Mouse (Mus musculus) kidney, adult 18-20 months (tissue): ENCODE measurements around the gene Lmntd1.

ENCODE experiments used
- DNase-seq: peaks from one replicate; pipeline ENCODE4 v3.0.0; 2021

The Lmntd1 gene

DNA sequence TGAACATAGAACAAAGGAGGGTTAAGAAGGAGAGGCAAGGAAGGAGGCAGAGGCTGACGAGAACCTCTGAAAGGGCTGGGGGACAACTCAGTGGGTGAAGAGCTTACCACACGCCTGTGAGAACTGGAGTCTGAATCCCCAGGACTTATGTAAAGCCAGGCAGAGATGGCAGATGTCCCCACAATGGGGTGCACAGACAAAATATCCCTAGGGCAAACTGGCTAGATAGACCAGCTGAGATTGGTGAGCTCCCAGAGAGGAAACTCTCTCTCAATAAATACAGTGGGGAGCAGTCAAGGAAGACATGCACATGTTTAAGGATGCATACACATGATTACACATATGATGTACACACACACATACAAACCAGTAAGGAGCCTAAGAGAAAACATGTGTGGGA is 10.0 kb downstream of the Lmntd1 start:
- DNase-seq, result no peak

DNA sequence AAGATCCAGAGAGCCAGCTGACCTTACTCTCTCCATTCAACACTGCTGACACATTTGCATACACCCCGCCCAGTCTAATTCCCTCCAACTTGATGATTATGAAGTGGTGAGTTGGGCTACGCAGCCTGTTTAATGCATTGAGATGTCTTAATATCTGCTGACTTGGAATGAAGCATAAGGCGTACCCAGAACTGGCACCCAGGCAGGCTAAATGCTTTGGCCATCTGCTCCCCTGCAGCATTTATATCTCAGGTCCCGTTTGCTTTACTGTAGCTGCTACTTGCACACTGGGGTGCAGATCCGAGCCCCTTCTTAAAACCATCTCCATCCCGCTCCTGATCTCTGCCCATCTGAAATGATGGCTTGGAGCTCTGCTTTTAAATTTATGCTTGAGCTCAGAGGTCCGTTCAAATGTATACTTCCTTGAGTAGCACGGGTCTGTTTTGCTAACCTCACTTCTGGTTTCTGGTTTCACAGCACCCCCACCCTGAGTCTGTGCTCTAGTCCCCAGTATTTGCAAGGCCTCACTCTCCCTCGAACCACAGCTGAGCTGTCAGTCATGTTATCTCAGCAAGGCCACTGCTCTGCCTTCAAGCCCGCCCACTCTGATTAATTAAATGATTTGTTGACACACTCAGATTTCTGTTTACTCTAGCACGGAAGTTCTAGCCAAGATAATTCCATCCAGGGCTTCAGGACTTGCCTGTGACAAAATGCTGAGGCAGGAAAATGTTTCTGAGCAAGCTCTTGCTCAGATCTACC is 15.1 kb downstream of the Lmntd1 start:
- no peak for DNase-seq

DNA sequence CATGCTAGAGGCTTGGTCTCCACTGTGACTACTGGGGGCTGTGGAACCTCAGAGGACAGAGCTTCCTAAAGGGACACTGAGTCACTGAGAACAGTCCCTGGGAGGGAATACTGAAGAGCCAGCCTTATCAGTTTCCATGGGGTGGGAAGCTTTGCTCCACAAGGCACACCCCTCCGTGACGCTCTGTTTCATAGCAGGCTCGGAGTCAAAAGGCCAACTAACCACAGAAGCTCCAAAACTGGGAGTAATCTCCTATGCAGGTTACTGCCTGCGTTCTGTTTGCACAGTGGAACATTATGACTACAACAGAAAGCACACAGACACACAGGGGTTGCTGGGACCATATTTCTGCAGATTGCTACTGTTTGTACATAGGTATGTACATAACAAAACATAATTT is 18.2 kb downstream of the Lmntd1 start:
- DNase-seq, result no peak

GRCm38 (mm10) chr6:145593991-145594390 is 20.1 kb downstream of the Lmntd1 start:
- no peak for DNase-seq

DNA sequence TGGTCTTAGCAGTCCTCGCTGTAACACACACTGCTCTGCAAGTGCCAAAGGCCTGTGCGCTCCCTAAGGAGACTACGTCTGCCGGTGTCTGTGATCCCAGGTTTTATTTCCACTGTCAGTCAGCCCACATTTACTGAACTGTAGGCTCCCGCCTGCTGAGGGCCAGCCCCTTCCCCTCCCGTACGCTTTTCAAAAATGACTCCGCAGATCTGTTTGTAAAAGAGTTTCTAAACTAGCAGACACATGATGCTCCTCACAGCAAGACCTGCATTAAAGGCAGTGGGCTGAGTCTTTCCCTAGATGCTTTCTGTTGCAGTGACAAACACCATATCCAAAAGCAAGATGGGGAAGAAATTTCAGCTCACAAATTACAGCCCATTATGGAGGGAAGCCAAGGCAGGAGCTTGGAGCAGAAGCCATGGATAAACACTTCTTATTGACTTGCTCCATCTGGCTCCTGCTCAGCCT is 21.6 kb downstream of the Lmntd1 start:
- no peak for DNase-seq

DNA sequence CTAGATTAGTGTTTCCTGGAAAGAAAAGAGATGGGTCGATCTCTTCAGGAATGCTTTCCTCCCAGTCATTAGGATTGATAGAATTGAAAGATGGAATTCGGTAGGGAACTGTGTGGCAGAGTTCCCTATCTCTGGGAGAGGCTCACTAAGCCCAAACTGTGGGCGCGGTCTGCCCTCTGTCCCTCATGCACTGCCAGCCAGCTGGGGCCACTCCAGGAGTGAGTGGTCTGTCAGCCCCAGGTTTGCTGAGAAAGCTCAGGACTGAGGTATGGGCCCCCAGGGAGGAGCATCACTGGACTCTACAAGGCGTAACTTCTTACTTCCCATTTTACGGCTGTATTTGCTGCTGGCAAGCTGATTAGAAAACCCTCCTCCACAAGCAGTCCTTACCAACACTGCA is 22.1 kb downstream of the Lmntd1 start:
- no peak for DNase-seq

DNA sequence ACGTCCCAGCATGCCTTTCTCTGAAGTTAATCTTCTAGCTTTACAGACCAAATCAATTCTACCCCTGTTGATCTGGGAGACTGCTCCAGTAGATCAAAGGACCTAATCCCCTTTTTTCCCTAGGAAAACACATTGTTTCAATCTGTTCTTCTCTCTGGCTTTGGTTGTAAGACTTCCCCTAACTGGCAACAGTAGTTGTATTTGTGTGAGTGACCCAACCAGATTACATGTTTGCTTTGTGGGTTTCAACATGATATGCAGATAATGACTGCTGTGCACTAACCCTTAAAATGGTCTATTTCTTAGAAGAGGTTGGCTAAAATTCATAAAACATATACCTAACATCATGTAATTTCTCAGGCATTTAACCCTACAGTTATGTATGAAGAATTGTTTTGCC is 22.5 kb downstream of the Lmntd1 start:
- no peak for DNase-seq

DNA sequence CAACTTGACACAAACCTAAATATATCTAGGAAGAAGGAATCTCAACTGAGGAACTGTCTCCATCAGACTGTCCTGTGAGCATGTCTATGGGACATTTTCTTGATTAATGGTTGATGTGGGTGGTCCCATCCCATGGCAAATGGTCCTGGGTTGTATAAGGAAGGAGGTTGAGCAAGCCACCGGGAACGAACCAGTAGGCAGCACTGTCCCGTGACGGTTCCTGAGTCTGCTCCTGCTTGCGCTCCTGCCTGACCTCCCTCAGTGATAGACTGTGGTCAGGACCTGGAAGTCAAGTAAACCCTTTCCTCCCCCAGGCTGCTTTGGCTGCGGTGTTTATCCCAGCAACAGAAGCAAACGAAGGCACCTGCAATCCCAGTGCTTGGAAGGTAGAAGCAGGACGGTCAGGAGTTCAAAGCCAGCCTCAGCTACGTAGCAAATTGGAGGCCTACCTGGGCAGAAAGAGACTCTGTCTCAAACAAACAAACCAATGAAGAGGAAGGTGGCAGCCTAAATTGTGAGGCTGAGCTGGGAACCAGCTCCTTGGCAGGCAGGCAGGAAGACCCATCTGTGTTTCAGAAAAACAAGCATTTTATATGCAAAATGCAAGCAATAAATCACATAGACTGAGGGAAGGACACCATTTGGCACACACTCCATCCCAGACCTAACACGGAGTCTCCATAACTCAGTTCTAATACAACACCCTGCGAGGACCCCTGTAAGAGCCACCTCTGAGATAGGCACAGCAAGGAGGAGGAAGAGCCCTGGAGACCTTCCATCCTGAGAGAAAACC is 23.4 kb downstream of the Lmntd1 start:
- no peak for DNase-seq

- no peak for DNase-seq
Measured at GRCm38 (mm10) chr6:145585052-145585973, 28.8 kb downstream of the Lmntd1 start.

- DNase-seq, result no peak
Measured at GRCm38 (mm10) chr6:145581366-145582170, 32.6 kb downstream of the Lmntd1 start.

GRCm38 (mm10) chr6:145579761-145580160 is 34.4 kb downstream of the Lmntd1 start:
- DNase-seq, result no peak

GRCm38 (mm10) chr6:145578457-145579185 is 35.5 kb downstream of the Lmntd1 start:
- DNase-seq, result peak; percentile 44

DNA sequence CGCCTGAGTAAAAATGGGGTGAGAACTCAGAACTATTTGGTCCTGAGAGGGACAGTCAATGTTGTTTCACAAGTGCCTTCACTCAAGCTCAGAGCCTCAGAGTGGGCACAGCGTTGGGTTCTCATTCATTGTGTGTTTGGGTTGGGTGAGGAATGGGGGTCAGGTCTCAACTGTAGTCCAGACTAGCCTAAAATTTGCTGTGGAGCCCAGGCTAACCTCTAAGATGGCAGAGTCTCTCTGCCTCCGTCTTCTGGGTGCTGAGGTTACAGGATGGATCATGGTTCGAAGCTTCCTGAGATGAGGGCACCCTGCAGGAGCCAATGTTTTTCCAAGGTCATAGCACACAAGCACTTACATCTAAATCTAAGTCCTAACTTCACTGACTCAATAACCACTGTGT is 37.4 kb downstream of the Lmntd1 start:
- DNase-seq, result no peak

GRCm38 (mm10) chr6:145573250-145574013 is 40.7 kb downstream of the Lmntd1 start:
- no peak for DNase-seq

GRCm38 (mm10) chr6:145568701-145569100 is 45.4 kb downstream of the Lmntd1 start:
- no peak for DNase-seq

- DNase-seq, result no peak
Measured at GRCm38 (mm10) chr6:145567832-145568231, 46.3 kb downstream of the Lmntd1 start.

GRCm38 (mm10) chr6:145567296-145567695 is 46.8 kb downstream of the Lmntd1 start:
- no peak for DNase-seq

GRCm38 (mm10) chr6:145565663-145566062 is 48.5 kb downstream of the Lmntd1 start:
- no peak for DNase-seq

DNA sequence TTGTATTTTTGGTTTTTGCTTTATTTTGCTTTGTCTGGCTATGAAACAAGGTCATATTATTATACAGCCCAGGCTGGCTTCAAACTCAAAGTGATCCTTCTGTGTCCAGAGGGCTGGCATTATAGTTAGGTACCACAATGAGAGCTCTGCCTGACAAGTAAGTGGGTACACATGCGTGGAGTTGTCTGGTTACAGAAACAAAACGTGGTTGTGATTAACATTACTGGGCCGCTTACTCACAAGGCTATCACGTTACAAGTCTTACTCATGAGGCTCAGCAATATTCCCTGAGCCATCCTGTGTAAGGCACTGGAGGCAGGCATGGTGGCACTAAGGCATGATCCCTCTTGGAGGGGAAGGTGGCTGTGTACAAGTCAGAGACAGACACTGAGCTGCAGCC is 49.4 kb downstream of the Lmntd1 start:
- no peak for DNase-seq
